Mouse (Mus musculus) brain, embryonic 14.5 days (tissue): ENCODE results near the gene Sel1l2.

ENCODE experiments used
- CTCF ChIP-seq: fragments of 200-500 bp; IDR thresholded peaks from 2 replicates; pipeline ENCODE4 v1.5.1; 2012; ENCODE audit warnings: inconsistent platforms, mild to moderate bottlenecking, moderate library complexity, borderline replicate concordance; ENCODE audit not compliant: insufficient read depth, insufficient read length; ENCODE audit errors: extremely low read depth
- POLR2A ChIP-seq: fragments of 200-500 bp; IDR thresholded peaks from 2 replicates; pipeline ENCODE4 v1.6.1; 2012; ENCODE audit warnings: mild to moderate bottlenecking, inconsistent platforms, borderline replicate concordance; ENCODE audit not compliant: poor library complexity, insufficient read depth, insufficient read length, severe bottlenecking; ENCODE audit errors: extremely low read depth

- no peak for TF ChIP-seq CTCF
- TF ChIP-seq POLR2A, result no peak
Measured at GRCm38 (mm10) chr2:140395744-140396231, 6.3 kb upstream of the Sel1l2 start.
